Mouse (Mus musculus) sigmoid colon, adult 10 weeks (tissue): ENCODE data around the gene Pth2r. TPM values are rescaled to one million over a fixed set of nuclear protein-coding genes. Genes with fewer than 3 reads are reported as not detected.

Experiments
- polyA plus RNA-seq: library from polyadenylated mRNA; stranded (reverse); fragments of 350-450 nt; fragmentation: Illumina TruSeq; extraction: RNeasy Lipid Tissue Mini Kit (QIAGEN cat#74804); gene quantifications from one replicate; pipeline ENCODE4 v1.2.3, GENCODE M21; 2014; ENCODE audit warnings: low read depth, low replicate concordance

The Pth2r gene
- polyA plus RNA-seq = not detected

GRCm38 (mm10) chr1:65281756-65282155, at the start of gene Pth2r:
Pth2r (plus strand) TSS chr1:65282056.

Other genes starting within 250 kb of the Pth2r start
- not detected for gene Akr1cl, start 249.3 kb upstream of the Pth2r start, polyA plus RNA-seq
- not detected for gene Cryge, start 230.9 kb upstream of the Pth2r start, polyA plus RNA-seq
- not detected for gene Crygd, start 218.6 kb upstream of the Pth2r start, polyA plus RNA-seq
- gene Crygc, start 208.4 kb upstream of the Pth2r start, polyA plus RNA-seq = not detected
- not detected for gene Crygb, start 199.8 kb upstream of the Pth2r start, polyA plus RNA-seq
- gene Cryga, start 178.7 kb upstream of the Pth2r start, polyA plus RNA-seq = not detected
- not detected for gene Gm28845, start 162.5 kb upstream of the Pth2r start, polyA plus RNA-seq
- gene D630023F18Rik, start 158.8 kb upstream of the Pth2r start, polyA plus RNA-seq = 0.91 TPM
- 330 TPM for gene Idh1, start 95.6 kb upstream of the Pth2r start, polyA plus RNA-seq
- gene Pikfyve, start 95.4 kb upstream of the Pth2r start, polyA plus RNA-seq = 21.1 TPM